Mouse (Mus musculus): Measurements from ENCODE around the gene Gpr108. TPM values are rescaled to one million over a fixed set of nuclear protein-coding genes. Genes with fewer than 3 reads are reported as not detected.
"Not testable (repeated sequence)": the region's sequence is repeated elsewhere in the genome, so short reads cannot be mapped to it uniquely, and the experiment has no call there.

Gene Gpr108
- polyA plus RNA-seq, 2 experiments, result 7.6 to 12.0 TPM

DNA sequence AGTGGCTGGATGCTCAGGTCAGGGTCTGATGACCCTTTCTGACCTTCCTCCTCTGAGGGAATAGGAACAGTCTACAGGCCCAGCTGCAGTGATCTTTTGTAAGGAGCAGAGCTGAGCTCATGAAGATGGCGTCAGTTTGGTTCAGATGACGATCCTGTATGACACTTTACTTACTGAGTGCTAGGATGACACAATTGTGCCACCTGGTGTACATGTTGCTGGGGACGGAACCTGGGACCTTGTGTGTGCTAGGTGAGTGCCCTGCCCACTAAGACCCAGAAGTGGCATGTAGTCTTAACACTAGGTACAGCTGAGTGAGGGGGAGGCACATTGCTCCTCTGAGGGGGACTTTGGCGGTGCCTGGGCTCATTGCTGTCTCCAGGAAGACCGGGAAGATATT lies 35.7 kb upstream of the Gpr108 start:
- H3K27me3 ChIP-seq (ENCODE audit: control insufficient read depth, insufficient read depth, low read length), result no peaks in the 10 kb centered on the region
- H3K9me3 ChIP-seq (ENCODE audit: control insufficient read depth, low read length), result no peaks in the 10 kb centered on the region
- peaks cover 0 to 5% of the 10 kb centered on the region in 2 experiments; a peak in 2 of 4 replicates for H3K4me1 ChIP-seq (replicated peaks; ENCODE audit: control insufficient read depth in 2 of 2, insufficient read depth in 2 of 2, low read length in 1 of 2)
- ATAC-seq (ENCODE audit: insufficient read depth), result no peak
- DNase-seq (ENCODE audit: low read depth in 3 of 3, low spot score in 3 of 3), result no peak
- H3K9ac ChIP-seq (replicated peaks), result no peak overlapping the region
- no peak overlapping the region for H3K27ac ChIP-seq
- TF ChIP-seq EP300 (IDR thresholded peaks at IDR 0.05; ENCODE audit: low read depth), result no peak
- 0 out of 2 replicates have a peak, but pooled peaks have one; percentile 2 for TF ChIP-seq CTCF (IDR thresholded peaks at IDR 0.05; ENCODE audit: low read depth)
- 76% methylated on average over 5 of the region's 5 CpGs for WGBS (ENCODE audit: insufficient replicate concordance)
- no peak overlapping the region for H3K4me2 ChIP-seq (ENCODE audit: low read depth)
- no peak overlapping the region for H3K4me3 ChIP-seq (ENCODE audit: insufficient read depth in 1 of 2, low read depth in 2 of 2, low read length in 2 of 2)
- H3K36me3 ChIP-seq (replicated peaks; ENCODE audit: control insufficient read depth, insufficient read depth, low read depth), result no peaks in the 10 kb centered on the region

DNA sequence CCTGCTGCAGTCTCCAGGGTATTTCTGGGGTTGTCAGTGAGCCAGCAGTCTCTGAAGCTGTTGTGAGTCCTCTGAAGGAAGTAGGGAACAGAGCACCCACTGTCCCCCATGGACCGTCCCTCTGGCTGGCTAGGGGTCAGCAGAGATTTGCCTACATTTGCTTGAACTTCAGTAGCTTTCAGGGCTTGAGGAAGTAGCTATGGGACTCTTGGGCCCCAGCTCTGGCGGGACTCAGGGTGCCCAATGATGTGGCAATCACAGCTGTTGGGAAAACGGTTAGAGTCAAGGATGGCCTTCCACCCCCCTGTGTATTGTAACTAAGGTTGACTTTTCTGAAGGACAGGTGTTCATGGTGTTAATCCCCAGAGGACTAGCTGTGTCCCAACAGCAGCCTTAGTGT lies 32.2 kb upstream of the Gpr108 start:
- H3K4me2 ChIP-seq (ENCODE audit: low read depth), result peak overlapping the region; percentile 56; the same call in 1 of the 2 replicates
- TF ChIP-seq CTCF (IDR thresholded peaks at IDR 0.05; ENCODE audit: low read depth) (no peak), EP300 (IDR thresholded peaks at IDR 0.05; ENCODE audit: low read depth) (no peak)
- peak overlapping the region in 1 of 2 experiments; percentile 16; a peak in 2 of 4 replicates for H3K4me3 ChIP-seq (ENCODE audit: insufficient read depth in 1 of 2, low read depth in 2 of 2, low read length in 2 of 2)

DNA sequence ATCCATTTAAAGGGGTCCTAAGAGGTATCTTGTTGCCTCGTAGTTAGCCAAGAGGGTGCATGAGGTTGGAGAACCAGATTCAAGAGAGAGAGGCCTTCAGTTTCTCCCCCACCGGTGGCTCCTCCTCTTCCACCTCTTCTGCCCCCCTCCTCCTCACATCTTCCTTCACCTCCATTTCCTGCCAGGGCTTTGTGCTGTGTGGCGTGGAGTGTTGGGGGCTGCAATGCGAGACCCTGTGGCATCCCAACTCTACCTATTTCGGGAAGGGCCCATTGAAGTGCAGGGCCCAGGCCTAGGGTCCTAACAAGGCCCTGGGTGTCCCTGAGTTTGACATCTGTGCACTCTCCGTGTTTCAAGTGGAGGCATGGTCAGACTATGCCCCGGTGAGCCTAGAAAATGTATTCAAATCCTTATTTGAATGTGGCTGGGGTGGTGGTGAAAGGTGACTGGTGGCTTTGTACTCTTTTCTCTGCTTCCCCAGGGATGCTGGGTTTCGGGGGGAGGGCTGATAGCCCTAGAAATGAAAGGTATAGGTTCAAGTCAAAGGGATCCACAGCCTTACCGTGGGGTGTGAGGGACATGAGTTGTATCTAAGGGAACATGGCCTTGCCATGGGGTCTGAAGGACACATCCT lies 31.5 kb upstream of the Gpr108 start:
- WGBS (ENCODE audit: insufficient replicate concordance), result 22% methylated on average over 9 of the region's 9 CpGs
- no peaks in the 10 kb centered on the region for H3K9me3 ChIP-seq (ENCODE audit: control insufficient read depth, low read length)
- peaks cover 13% of the 10 kb centered on the region for H3K27me3 ChIP-seq (ENCODE audit: control insufficient read depth, insufficient read depth, low read length)
- TF ChIP-seq CTCF (IDR thresholded peaks at IDR 0.05; ENCODE audit: low read depth) (no peak), EP300 (IDR thresholded peaks at IDR 0.05; ENCODE audit: low read depth) (no peak)
- peak overlapping the region; percentile 56 for H3K4me2 ChIP-seq (ENCODE audit: low read depth)
- no peak overlapping the region for H3K27ac ChIP-seq
- no peaks in the 10 kb centered on the region for H3K36me3 ChIP-seq (replicated peaks; ENCODE audit: control insufficient read depth, insufficient read depth, low read depth)
- H3K9ac ChIP-seq (replicated peaks), result peak overlapping the region; percentile 36; the same call in 1 of the 2 replicates
- no peak for ATAC-seq (ENCODE audit: insufficient read depth)
- no peak for DNase-seq (ENCODE audit: low read depth in 3 of 3, low spot score in 3 of 3)
- peak overlapping the region; percentile 51 to 53 for H3K4me3 ChIP-seq (ENCODE audit: insufficient read depth in 1 of 2, low read depth in 2 of 2, low read length in 2 of 2)
- H3K4me1 ChIP-seq (replicated peaks; ENCODE audit: control insufficient read depth in 2 of 2, insufficient read depth in 2 of 2, low read length in 1 of 2), result peaks cover 4 to 17% of the 10 kb centered on the region in 2 experiments

More for the DNA sequence above, 32.2 kb upstream of the Gpr108 start:
- H3K4me1 ChIP-seq (replicated peaks; ENCODE audit: control insufficient read depth in 2 of 2, insufficient read depth in 2 of 2, low read length in 1 of 2), result peaks cover 4 to 17% of the 10 kb centered on the region in 2 experiments
- no peak for DNase-seq (ENCODE audit: low read depth in 3 of 3, low spot score in 3 of 3)
- WGBS (ENCODE audit: insufficient replicate concordance), result 28% methylated on average over 3 of the region's 3 CpGs
- H3K36me3 ChIP-seq (replicated peaks; ENCODE audit: control insufficient read depth, insufficient read depth, low read depth), result no peaks in the 10 kb centered on the region
- H3K27ac ChIP-seq, result no peak overlapping the region
- no peak overlapping the region for H3K9ac ChIP-seq (replicated peaks)
- no peaks in the 10 kb centered on the region for H3K9me3 ChIP-seq (ENCODE audit: control insufficient read depth, low read length)
- peaks cover 5% of the 10 kb centered on the region for H3K27me3 ChIP-seq (ENCODE audit: control insufficient read depth, insufficient read depth, low read length)
- ATAC-seq (ENCODE audit: insufficient read depth), result no peak

DNA sequence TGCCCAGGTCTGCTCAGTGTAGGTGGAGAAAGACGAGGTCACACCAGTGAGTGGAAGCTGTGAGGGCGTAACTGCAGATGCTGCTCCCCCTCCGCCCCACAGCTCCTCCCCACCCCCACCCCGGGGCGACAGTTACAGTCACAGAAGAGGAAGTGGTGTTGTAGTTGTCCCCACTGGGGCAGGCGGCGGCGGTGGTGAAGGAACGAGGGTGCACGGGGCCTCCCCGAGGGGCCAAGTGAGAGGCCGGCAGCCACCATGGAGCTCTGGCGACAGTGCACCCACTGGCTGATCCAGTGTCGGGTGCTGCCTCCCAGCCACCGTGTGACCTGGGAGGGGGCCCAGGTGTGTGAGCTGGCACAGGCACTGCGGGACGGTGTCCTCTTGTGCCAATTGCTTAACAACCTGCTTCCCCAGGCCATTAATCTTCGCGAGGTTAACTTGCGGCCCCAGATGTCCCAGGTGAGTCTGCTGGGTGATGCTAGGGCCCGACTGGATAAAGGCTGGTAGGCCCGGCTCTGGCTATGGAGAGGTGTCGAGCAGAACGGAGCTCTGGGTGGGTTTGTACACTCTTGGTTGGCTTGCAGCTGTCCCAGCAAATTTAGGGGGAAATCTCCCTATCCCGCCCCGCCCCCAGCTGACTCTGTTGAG lies 30.8 kb upstream of the Gpr108 start, which contains the start of gene Vav1:
Gene Vav1, plus strand, starts transcription at position 158 of the 648 bp plus-strand sequence.
- Histone ChIP-seq H3K27ac (no peak within 1 kb of the TSS), H3K36me3 (replicated peaks; ENCODE audit: control insufficient read depth, insufficient read depth, low read depth) (no peaks in the 10 kb centered on the region), H3K4me2 (ENCODE audit: low read depth) (peak within 1 kb of the TSS; percentile 56), H3K27me3 (ENCODE audit: control insufficient read depth, insufficient read depth, low read length) (peaks cover 17% of the 10 kb centered on the region), H3K9me3 (ENCODE audit: control insufficient read depth, low read length) (no peaks in the 10 kb centered on the region), H3K4me3 (ENCODE audit: insufficient read depth in 1 of 2, low read depth in 2 of 2, low read length in 2 of 2) (peak within 1 kb of the TSS; percentile 51 to 53), H3K9ac (replicated peaks) (peak within 1 kb of the TSS; percentile 36), H3K4me1 (replicated peaks; ENCODE audit: control insufficient read depth in 2 of 2, insufficient read depth in 2 of 2, low read length in 1 of 2) (peaks cover 4 to 17% of the 10 kb centered on the region in 2 experiments)
- DNase-seq (ENCODE audit: low read depth in 3 of 3, low spot score in 3 of 3) (no peak), ATAC-seq (ENCODE audit: insufficient read depth) (peak; percentile 25; the same call in 1 of the 2 replicates)
- WGBS (ENCODE audit: insufficient replicate concordance), result 11% methylated on average over 26 of the region's 26 CpGs
- TF ChIP-seq CTCF (IDR thresholded peaks at IDR 0.05; ENCODE audit: low read depth), result no peak
- no peak for TF ChIP-seq EP300 (IDR thresholded peaks at IDR 0.05; ENCODE audit: low read depth)

- peaks cover 17% of the 10 kb centered on the region for H3K27me3 ChIP-seq (ENCODE audit: control insufficient read depth, insufficient read depth, low read length)
- H3K4me3 ChIP-seq (ENCODE audit: insufficient read depth in 1 of 2, low read depth in 2 of 2, low read length in 2 of 2), result no peak overlapping the region; a peak in 1 of 4 replicates
- H3K27ac ChIP-seq, result no peak overlapping the region
- peaks cover 4 to 17% of the 10 kb centered on the region in 2 experiments for H3K4me1 ChIP-seq (replicated peaks; ENCODE audit: control insufficient read depth in 2 of 2, insufficient read depth in 2 of 2, low read length in 1 of 2)
- H3K9ac ChIP-seq (replicated peaks), result no peak overlapping the region
- no peak for ATAC-seq (ENCODE audit: insufficient read depth)
- peak overlapping the region; percentile 56 for H3K4me2 ChIP-seq (ENCODE audit: low read depth)
- no peak for TF ChIP-seq CTCF (IDR thresholded peaks at IDR 0.05; ENCODE audit: low read depth)
- TF ChIP-seq EP300 (IDR thresholded peaks at IDR 0.05; ENCODE audit: low read depth), result no peak
- 21% methylated on average over 2 of the region's 2 CpGs for WGBS (ENCODE audit: insufficient replicate concordance)
- DNase-seq (ENCODE audit: low read depth in 3 of 3, low spot score in 3 of 3), result no peak
- no peaks in the 10 kb centered on the region for H3K36me3 ChIP-seq (replicated peaks; ENCODE audit: control insufficient read depth, insufficient read depth, low read depth)
- no peaks in the 10 kb centered on the region for H3K9me3 ChIP-seq (ENCODE audit: control insufficient read depth, low read length)
These were observed 30.3 kb upstream of the Gpr108 start for GRCm38 (mm10) chr17:57278537-57278936.

DNA sequence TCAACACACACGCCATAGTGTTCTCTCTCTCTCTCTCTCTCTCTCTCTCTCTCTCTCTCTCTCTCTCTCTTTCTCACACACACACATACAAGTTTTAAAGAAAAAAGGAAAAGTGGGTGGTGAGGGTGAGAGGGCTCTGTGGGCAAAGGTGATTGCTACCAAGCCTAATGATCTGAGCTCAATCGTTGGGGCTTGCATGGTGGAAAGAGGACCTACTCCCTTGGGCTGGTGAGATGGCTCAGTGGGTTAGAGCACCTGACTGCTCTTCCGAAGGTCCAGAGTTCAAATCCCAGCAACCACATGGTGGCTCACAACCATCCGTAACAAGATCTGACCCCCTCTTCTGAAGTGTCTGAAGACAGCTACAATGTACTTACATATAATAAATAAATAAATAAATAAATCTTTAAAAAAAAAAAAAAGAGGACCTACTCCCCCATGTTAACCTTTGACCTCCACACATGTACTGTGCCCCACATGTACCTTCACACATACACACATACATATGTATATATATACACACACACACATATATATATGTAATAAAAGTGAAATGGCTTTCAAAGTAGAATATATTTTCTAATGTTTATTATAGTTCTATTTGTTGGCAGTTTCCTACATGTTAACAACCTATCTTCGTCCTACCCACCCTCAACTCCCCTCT lies 29.5 kb upstream of the Gpr108 start:
- ATAC-seq (ENCODE audit: insufficient read depth); DNase-seq (ENCODE audit: low read depth in 3 of 3, low spot score in 3 of 3); H3K9me3 ChIP-seq (ENCODE audit: control insufficient read depth, low read length); H3K4me2 ChIP-seq (ENCODE audit: low read depth); H3K27ac ChIP-seq; H3K4me3 ChIP-seq (ENCODE audit: insufficient read depth in 1 of 2, low read depth in 2 of 2, low read length in 2 of 2); H3K36me3 ChIP-seq (replicated peaks; ENCODE audit: control insufficient read depth, insufficient read depth, low read depth); H3K9ac ChIP-seq (replicated peaks): not testable (repeated sequence)
- WGBS (ENCODE audit: insufficient replicate concordance), result 68% methylated on average over 4 of the region's 5 CpGs
- Histone ChIP-seq H3K27me3 (ENCODE audit: control insufficient read depth, insufficient read depth, low read length) (peaks cover 17% of the 10 kb centered on the region), H3K4me1 (replicated peaks; ENCODE audit: control insufficient read depth in 2 of 2, insufficient read depth in 2 of 2, low read length in 1 of 2) (peaks cover 4 to 17% of the 10 kb centered on the region in 2 experiments)
